Mouse (Mus musculus) hindbrain, embryonic 12.5 days (tissue): ENCODE results near the gene Xylt2. TPM values are rescaled to one million over a fixed set of nuclear protein-coding genes. Genes with fewer than 3 reads are reported as not detected.
"Not testable (repeated sequence)": the region's sequence is repeated elsewhere in the genome, so short reads cannot be mapped to it uniquely, and the experiment has no call there.

Experiments
- ATAC-seq: fragments of 200-750 bp; cut with Nextera tagmentation; 2 replicates; pipeline ENCODE4 v1.8.0; 2017; ENCODE audit warnings: moderate TSS enrichment; ENCODE audit not compliant: low FRiP score
- H3K27ac ChIP-seq: fragments of 300-500 bp; sonication (generic); 2 replicates; pipeline ENCODE4 v1.5.1; 2016; ENCODE audit warnings: mild to moderate bottlenecking
- H3K27me3 ChIP-seq: fragments of 300-500 bp; sonication (generic); 2 replicates; pipeline ENCODE4 v1.6.1; 2016; ENCODE audit warnings: mild to moderate bottlenecking
- H3K36me3 ChIP-seq: fragments of 300-500 bp; sonication (generic); 2 replicates; pipeline ENCODE4 v1.6.1; 2016; ENCODE audit warnings: mild to moderate bottlenecking
- H3K4me1 ChIP-seq: fragments of 300-500 bp; sonication (generic); 2 replicates; pipeline ENCODE4 v1.6.1; 2016
- H3K4me2 ChIP-seq: fragments of 300-500 bp; sonication (generic); replicated peaks from 2 replicates; pipeline ENCODE4 v1.6.1; 2016; ENCODE audit warnings: mild to moderate bottlenecking
- H3K4me3 ChIP-seq: fragments of 300-500 bp; sonication (generic); 2 replicates; pipeline ENCODE4 v1.5.1; 2016; ENCODE audit warnings: mild to moderate bottlenecking
- H3K9ac ChIP-seq: fragments of 300-500 bp; sonication (generic); 2 replicates; pipeline ENCODE4 v1.6.1; 2016; ENCODE audit warnings: mild to moderate bottlenecking, moderate library complexity
- H3K9me3 ChIP-seq: fragments of 300-500 bp; sonication (generic); replicated peaks from 2 replicates; pipeline ENCODE4 v1.6.1; 2016; ENCODE audit warnings: mild to moderate bottlenecking
- whole genome bisulfite sequencing: fragments of 180-500 bp; shearing (Covaris S2); methylation state at CpG from one replicate; pipeline ENCODE4 v1.1.7; 2016; 5-methylcytosine and 5-hydroxymethylcytosine counted together
- polyA plus RNA-seq: library from polyadenylated mRNA; unstranded; fragments of >200 nt; fragmentation: Nextera tagmentation; extraction: Ambion mirVana; gene quantifications from 2 replicates; pipeline ENCODE4 v1.2.1, GENCODE M21; 2016

Gene Xylt2
- polyA plus RNA-seq, 1 experiment from 2014 or later, result 20.3 TPM

DNA sequence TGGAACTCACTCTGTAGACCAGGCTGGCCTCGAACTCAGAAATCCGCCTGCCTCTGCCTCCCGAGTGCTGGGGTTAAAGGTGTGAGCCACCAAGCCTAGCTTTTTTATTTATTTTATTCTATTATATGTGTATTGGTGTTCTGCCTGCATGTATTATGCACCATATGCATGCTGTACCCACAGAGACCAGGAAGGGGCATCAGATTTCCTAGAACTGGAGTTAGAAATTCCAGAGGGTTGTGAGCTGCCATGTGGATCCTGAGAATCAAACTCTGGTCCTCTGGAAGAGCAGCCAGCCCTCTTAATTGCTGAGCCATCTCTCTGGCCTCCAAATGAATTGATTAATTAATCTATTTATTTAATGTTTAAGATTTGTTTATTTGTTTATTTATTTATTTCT is 22.1 kb upstream of the Xylt2 start:
- Histone ChIP-seq H3K4me3 (no peak overlapping the region), H3K27me3 (no peaks in the 10 kb centered on the region), H3K4me2 (no peak overlapping the region), H3K27ac (no peak overlapping the region), H3K4me1 (peaks cover 16% of the 10 kb centered on the region), H3K9ac (no peak overlapping the region), H3K9me3 (no peaks in the 10 kb centered on the region), H3K36me3 (no peaks in the 10 kb centered on the region)
- ATAC-seq, result no peak
- WGBS, result 96% methylated on average over 3 of the region's 3 CpGs

DNA sequence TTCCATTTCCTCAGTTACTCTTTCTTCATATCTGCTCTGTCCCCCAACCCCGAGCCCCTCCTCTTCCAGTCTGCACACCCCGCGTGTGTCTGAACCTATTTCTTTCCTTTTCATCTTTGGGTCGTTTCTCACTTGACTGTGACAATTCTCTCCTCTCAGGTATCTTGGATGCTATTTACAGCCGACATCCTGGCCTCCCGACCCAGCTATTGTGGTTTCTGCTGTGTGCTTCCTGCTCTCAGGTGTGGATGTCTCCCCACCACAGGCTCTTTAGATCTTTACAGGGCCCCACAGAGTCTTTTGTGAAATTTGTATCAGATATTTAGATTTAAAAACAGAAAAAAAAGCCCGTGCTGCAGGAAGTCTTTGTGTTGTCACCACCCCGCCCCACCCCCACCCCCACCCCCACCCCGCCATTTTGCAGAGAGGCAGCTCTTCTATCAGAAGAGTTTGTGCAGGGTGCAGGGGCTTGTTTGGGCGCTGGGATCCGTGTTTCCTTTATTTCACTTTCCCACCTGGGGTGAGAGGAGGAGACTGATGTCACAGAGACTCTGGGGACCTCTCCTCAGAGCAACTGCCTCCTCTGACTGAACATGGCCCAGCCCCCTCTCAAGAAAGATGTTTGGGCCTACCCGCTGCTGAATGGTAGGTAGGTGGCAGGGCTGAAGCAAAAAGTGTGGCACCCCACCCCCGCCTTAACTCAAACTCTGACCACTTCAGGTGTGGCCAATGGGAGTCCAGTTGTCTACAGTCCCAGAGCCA is 20.6 kb upstream of the Xylt2 start:
- H3K27ac ChIP-seq, result no peak overlapping the region
- H3K9ac ChIP-seq, result no peak overlapping the region
- ATAC-seq, result no peak
- no peaks in the 10 kb centered on the region for H3K9me3 ChIP-seq
- no peak overlapping the region for H3K4me3 ChIP-seq
- 52% methylated on average over 13 of the region's 13 CpGs for WGBS
- no peaks in the 10 kb centered on the region for H3K27me3 ChIP-seq
- H3K4me2 ChIP-seq, result no peak overlapping the region
- no peaks in the 10 kb centered on the region for H3K36me3 ChIP-seq
- H3K4me1 ChIP-seq, result peaks cover 16% of the 10 kb centered on the region

DNA sequence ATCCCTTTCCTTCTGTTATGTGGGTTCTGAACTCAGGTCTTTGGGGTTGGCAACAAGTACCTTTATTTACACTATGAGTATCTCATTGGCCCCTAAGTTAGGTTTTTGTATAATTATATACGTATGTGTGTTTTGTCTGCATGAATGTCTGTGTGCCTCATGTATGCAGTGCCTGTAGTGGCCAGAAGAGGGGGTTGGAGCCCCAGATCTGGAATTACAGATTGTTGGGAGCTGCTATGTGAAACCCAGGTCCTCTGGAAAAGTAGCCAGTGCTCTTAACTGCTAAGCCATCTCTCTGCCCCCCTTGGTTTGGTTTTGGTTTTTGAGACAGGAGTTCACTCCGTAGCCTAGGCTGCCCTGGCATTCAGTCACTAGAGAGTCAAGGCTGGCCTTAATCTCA is 19.8 kb upstream of the Xylt2 start:
- ATAC-seq, result no peak
- no peak overlapping the region for H3K9ac ChIP-seq
- no peak overlapping the region for H3K4me3 ChIP-seq
- no peak overlapping the region for H3K27ac ChIP-seq
- H3K27me3 ChIP-seq, result no peaks in the 10 kb centered on the region
- H3K9me3 ChIP-seq, result no peaks in the 10 kb centered on the region
- H3K4me1 ChIP-seq, result peaks cover 15% of the 10 kb centered on the region
- no peaks in the 10 kb centered on the region for H3K36me3 ChIP-seq
- WGBS, result 92% methylated on average over 2 of the region's 2 CpGs
- H3K4me2 ChIP-seq, result no peak overlapping the region

DNA sequence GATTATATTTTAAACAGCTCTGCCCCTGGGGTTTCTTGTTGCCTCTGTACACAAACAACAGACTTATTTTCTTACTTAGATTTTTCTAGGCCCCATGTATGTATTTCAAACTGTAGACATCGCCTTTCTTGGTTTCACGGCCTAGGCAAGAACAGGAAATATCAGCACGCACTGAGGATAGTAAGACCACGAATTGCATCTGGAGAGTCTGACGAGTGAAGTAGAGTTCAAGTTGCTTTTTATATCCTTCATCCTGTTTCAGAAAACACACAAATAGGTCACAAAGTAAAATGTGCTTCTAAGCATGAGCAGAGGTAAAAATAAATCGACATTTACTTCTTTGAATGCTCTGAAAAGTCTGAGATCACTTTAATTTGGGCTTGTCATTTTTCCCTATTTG is 18.2 kb upstream of the Xylt2 start:
- H3K27me3 ChIP-seq, result no peaks in the 10 kb centered on the region
- 80% methylated on average over 6 of the region's 6 CpGs for WGBS
- no peak overlapping the region for H3K9ac ChIP-seq

DNA sequence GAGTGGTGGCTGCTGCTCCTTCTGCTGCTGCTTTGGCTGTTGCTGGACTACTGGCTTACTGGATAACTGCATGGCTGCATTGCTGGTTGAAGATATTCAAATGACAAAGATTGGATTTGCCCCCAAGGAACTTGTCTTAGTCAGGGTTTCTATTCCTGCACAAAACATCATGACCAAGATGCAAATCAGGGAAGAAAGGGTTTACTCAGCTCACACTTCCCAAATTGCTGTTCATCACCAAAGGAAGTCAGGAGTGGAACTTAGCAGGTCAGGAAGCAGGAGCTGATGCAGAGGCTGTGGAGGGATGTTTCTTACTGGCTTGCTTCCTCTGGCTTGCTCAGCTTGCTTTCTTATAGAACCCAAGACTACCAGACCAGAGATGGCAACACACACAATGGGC is 15.2 kb upstream of the Xylt2 start:
- not testable (repeated sequence) for H3K4me2 ChIP-seq, H3K4me3 ChIP-seq, H3K9me3 ChIP-seq, ATAC-seq, H3K36me3 ChIP-seq, H3K9ac ChIP-seq, H3K27me3 ChIP-seq, H3K27ac ChIP-seq, H3K4me1 ChIP-seq

More for the DNA sequence above, 18.2 kb upstream of the Xylt2 start:
- Histone ChIP-seq H3K36me3 (no peaks in the 10 kb centered on the region), H3K9me3 (no peaks in the 10 kb centered on the region), H3K4me1 (peaks cover 7% of the 10 kb centered on the region; the same call in 1 of the 2 replicates), H3K27ac (no peak overlapping the region), H3K4me3 (no peak overlapping the region), H3K4me2 (no peak overlapping the region)
- ATAC-seq, result no peak

DNA sequence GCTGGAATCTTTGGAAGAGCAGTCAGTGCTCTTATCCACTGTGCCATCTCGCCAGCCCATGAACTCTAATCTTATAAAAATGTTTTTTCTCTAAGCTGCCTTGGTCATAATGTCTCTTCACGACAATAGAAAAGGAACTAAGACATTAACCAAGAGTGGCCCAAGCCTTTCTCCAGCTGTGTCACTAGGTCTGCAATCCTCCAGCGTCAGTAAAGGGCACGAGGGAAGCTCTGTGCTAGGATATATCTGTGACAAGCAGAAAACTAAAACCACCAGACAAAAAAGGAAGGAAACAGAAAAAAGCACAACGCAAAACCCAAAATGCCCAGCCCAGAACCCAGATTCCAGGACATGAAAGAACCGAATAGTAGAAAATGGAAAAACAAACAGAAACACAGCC is 9.9 kb upstream of the Xylt2 start:
- ATAC-seq, result no peak
- WGBS, result 84% methylated on average over 6 of the region's 6 CpGs

DNA sequence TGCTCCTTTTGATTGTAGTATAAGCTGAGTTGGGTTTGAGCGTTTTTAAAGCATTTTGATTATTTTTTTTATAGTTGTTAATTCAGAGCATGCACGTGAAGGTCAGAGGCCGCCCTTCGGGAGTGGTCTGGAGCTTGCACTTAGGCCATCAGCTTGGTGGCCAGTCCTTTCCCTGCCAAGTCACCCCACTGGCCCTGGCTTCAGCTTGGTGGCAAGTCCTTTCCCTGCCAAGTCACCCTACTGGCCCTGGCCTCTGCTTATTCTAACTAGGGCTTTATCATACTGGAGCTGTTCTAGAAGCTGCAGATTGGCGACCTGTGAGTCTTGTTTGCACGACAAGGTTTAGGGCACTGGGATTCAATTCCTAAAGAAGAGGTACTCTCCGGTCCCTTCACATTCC is 5.1 kb upstream of the Xylt2 start:
- Histone ChIP-seq H3K4me3 (no peak overlapping the region), H3K27me3 (no peaks in the 10 kb centered on the region), H3K4me2 (no peak overlapping the region), H3K27ac (no peak overlapping the region), H3K4me1 (peaks cover 4% of the 10 kb centered on the region), H3K36me3 (no peaks in the 10 kb centered on the region), H3K9ac (no peak overlapping the region), H3K9me3 (no peaks in the 10 kb centered on the region)
- WGBS, result 81% methylated on average over 7 of the region's 7 CpGs
- no peak for ATAC-seq

More for the DNA sequence above, 9.9 kb upstream of the Xylt2 start:
- no peaks in the 10 kb centered on the region for H3K27me3 ChIP-seq
- no peaks in the 10 kb centered on the region for H3K4me1 ChIP-seq
- no peaks in the 10 kb centered on the region for H3K36me3 ChIP-seq
- no peak overlapping the region for H3K4me3 ChIP-seq
- H3K9me3 ChIP-seq, result no peaks in the 10 kb centered on the region
- no peak overlapping the region for H3K9ac ChIP-seq
- H3K4me2 ChIP-seq, result no peak overlapping the region
- H3K27ac ChIP-seq, result no peak overlapping the region

- no peaks in the 10 kb centered on the region for H3K9me3 ChIP-seq
- H3K27me3 ChIP-seq, result no peaks in the 10 kb centered on the region
- no peak overlapping the region for H3K27ac ChIP-seq
- H3K4me3 ChIP-seq, result no peak overlapping the region
- no peak overlapping the region for H3K9ac ChIP-seq
- no peaks in the 10 kb centered on the region for H3K36me3 ChIP-seq
- no peak overlapping the region for H3K4me2 ChIP-seq
- peaks cover 6% of the 10 kb centered on the region for H3K4me1 ChIP-seq
- 85% methylated on average over 4 of the region's 4 CpGs for WGBS
- no peak for ATAC-seq
Observed at GRCm38 (mm10) chr11:94681640-94682039, 4.3 kb upstream of the Xylt2 start.

- Histone ChIP-seq H3K4me3 (no peak overlapping the region), H3K36me3 (no peaks in the 10 kb centered on the region), H3K27me3 (no peaks in the 10 kb centered on the region), H3K27ac (no peak overlapping the region), H3K4me1 (peaks cover 16% of the 10 kb centered on the region), H3K9me3 (no peaks in the 10 kb centered on the region), H3K9ac (no peak overlapping the region), H3K4me2 (no peak overlapping the region)
- ATAC-seq, result no peak
Observed at GRCm38 (mm10) chr11:94680639-94681038, 3.3 kb upstream of the Xylt2 start.

DNA sequence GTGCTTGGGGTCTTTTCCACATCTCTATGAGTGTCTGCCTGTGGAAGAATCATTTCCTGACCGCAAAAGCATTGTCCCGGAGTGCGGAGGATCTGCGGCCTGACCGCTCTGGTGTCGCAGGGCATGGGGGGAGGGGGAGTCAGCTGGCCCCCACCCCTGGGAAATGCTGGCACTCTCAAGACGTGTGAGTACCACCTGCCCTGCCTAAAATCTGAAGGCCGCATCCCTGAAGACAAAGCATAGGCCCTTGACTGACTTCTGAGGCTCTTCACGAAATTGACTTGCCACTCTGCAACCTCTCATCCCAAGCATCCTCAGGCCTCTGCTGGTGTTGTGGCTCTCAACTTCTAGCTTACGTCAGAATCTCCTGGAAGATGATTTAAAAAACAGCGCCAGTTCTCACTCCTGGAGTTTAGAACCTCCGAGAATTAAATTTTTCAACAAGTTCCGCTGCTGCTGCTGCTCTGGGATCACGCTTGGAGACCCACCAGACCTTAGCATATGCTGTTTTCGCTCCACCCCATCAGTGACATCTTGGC is 361 bp upstream of the Xylt2 start:
- 31% methylated on average over 15 of the region's 15 CpGs for WGBS
- no peak; the same call in 1 of the 2 replicates for ATAC-seq
- H3K9me3 ChIP-seq, result no peaks in the 10 kb centered on the region
- peak overlapping the region; percentile 69 for H3K4me3 ChIP-seq
- peaks cover 26% of the 10 kb centered on the region for H3K4me1 ChIP-seq
- no peaks in the 10 kb centered on the region for H3K36me3 ChIP-seq
- H3K9ac ChIP-seq, result peak overlapping the region; percentile 83; the same call in 1 of the 2 replicates
- H3K27me3 ChIP-seq, result no peaks in the 10 kb centered on the region
- H3K27ac ChIP-seq, result peak overlapping the region; percentile 95; the same call in 1 of the 2 replicates
- peak overlapping the region; percentile 84 for H3K4me2 ChIP-seq

- Histone ChIP-seq H3K9me3 (no peaks in the 10 kb centered on the region), H3K36me3 (no peaks in the 10 kb centered on the region), H3K27ac (peak overlapping the region; percentile 95), H3K9ac (peak overlapping the region; percentile 83), H3K4me3 (peak overlapping the region; percentile 69), H3K4me1 (peaks cover 26% of the 10 kb centered on the region), H3K4me2 (peak overlapping the region; percentile 84), H3K27me3 (no peaks in the 10 kb centered on the region)
- WGBS, result 37% methylated on average over 4 of the region's 4 CpGs
- ATAC-seq, result no peak
Observed at GRCm38 (mm10) chr11:94676308-94676707, 1.0 kb downstream of the Xylt2 start.

DNA sequence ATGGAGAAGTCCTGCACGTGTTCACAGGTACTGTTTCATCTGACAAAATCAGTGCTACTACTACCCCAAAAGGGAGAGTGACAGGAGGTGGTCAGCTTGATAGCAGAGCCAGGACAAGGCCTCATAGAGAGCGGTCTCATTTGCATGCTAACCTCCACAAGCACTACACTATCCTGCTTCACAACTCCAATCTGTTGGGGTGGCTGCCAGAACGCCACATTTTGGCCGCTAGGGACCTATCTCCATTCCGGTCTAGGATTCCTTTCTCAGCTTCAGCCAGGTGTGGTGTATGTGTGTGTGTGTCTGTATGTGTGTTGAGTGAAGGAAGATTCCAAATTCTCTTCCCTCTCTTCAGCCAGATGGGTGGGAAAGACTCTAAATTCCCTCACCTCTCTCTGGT is 1.9 kb downstream of the Xylt2 start:
- Histone ChIP-seq H3K4me1 (peaks cover 26% of the 10 kb centered on the region), H3K4me2 (no peak overlapping the region), H3K9me3 (no peaks in the 10 kb centered on the region), H3K9ac (no peak overlapping the region), H3K27me3 (no peaks in the 10 kb centered on the region), H3K27ac (no peak overlapping the region), H3K4me3 (no peak overlapping the region), H3K36me3 (peaks cover 3% of the 10 kb centered on the region; the same call in 1 of the 2 replicates)
- ATAC-seq, result no peak
- WGBS, result 73% methylated on average over 5 of the region's 5 CpGs

GRCm38 (mm10) chr11:94674984-94675383 is 2.3 kb downstream of the Xylt2 start:
- Histone ChIP-seq H3K4me3 (no peak overlapping the region), H3K9ac (no peak overlapping the region), H3K4me1 (peaks cover 26% of the 10 kb centered on the region), H3K9me3 (no peaks in the 10 kb centered on the region), H3K4me2 (no peak overlapping the region), H3K27me3 (no peaks in the 10 kb centered on the region), H3K27ac (no peak overlapping the region), H3K36me3 (peaks cover 7% of the 10 kb centered on the region)
- no peak for ATAC-seq
- WGBS, result 78% methylated on average over 5 of the region's 5 CpGs
